Mouse (Mus musculus): ENCODE data around the gene C730034F03Rik.

- TF ChIP-seq CTCF (IDR thresholded peaks at IDR 0.05; ENCODE audit: borderline replicate concordance, extremely low read depth, insufficient read depth, insufficient read length) = no peak
- no peak for TF ChIP-seq POLR2A (IDR thresholded peaks at IDR 0.05; ENCODE audit: borderline replicate concordance, extremely low read depth, insufficient read depth, insufficient read length, poor library complexity, severe bottlenecking)
These were observed 32.5 kb upstream of the C730034F03Rik start for GRCm38 (mm10) chr15:89396883-89397282.

Data from brain, embryonic 14.5 days (tissue).